Mouse (Mus musculus): ENCODE measurements around the gene Ccdc142.

Ccdc142 gene

GRCm38 (mm10) chr6:83138056-83138455 lies 36.7 kb downstream of the Ccdc142 start:
- DNase-seq (ENCODE audit: low spot score in 2 of 2), result no peak

- no peak for DNase-seq (ENCODE audit: low spot score in 2 of 2)
Observed at GRCm38 (mm10) chr6:83140044-83140443, 38.6 kb downstream of the Ccdc142 start.

- no peak for DNase-seq (ENCODE audit: low spot score in 2 of 2)
Observed at GRCm38 (mm10) chr6:83141636-83142035, 40.2 kb downstream of the Ccdc142 start.

GRCm38 (mm10) chr6:83142211-83142731 lies 40.9 kb downstream of the Ccdc142 start:
- no peak for DNase-seq (ENCODE audit: low spot score in 2 of 2)

GRCm38 (mm10) chr6:83142886-83143285 lies 41.5 kb downstream of the Ccdc142 start:
- peak in 1 of 2 experiments; percentile 46 for DNase-seq (ENCODE audit: low spot score in 2 of 2)

DNA sequence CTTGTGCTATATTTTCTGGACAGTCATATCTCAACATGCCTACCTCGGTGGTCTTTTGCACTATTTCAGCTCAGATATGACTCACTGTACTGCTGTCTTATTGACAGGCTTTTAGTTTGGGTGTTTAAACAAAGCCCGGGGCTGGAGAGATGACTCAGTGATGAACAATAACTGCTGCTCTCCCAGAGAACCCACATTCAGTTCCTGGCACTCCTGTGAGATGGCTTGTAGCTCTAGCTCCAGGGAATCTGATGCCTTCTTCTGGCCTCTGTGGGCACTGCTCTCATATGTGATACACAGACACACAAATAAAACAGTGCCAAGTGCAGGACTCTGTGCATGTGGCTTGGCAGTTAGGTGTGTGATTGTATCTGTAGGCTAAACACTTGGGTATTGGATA lies 43.8 kb downstream of the Ccdc142 start:
- DNase-seq (ENCODE audit: low spot score in 2 of 2), result no peak

GRCm38 (mm10) chr6:83145805-83146204 lies 44.4 kb downstream of the Ccdc142 start:
- no peak for DNase-seq (ENCODE audit: low spot score in 2 of 2)

DNA sequence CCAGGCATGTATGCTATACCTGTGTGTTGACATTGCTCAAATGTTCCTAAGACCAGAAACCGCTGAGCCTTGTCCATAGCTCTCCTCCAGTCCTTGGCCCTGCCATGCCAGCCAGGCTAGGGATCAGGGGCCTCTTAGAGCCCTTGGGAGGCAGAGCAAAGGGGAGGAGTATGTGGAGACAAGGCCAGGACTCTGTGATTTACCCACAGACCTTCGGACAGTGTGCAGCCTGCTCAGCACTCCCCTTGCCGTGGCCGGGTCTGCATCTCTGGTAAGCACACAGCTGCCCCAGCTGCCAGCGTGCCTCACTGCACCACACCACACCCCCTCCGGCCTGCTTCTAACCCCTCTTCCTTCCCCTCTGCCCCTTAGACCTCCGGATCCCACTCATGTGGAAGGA lies 45.9 kb downstream of the Ccdc142 start:
- no peak for DNase-seq (ENCODE audit: low spot score in 2 of 2)

DNA sequence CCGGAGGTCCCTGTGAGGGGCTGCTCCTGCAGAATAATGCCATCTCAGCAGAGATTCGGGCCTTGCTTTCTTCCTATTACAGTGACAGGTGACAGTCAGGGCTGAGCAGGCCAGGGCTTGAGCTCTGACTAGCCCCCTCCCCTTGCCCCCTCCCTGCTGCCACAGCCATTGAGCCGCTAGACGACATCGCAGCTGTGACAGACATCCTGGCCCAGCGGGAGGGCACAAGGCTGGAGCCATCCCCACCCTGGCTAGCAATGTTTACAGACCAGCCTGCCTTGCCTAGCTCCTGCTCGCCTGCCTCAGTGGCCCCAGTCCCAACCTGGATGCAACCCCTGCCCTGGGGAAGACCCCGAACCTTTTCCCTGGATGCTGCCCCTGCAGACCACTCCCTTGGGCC lies 50.3 kb downstream of the Ccdc142 start:
- no peak for DNase-seq (ENCODE audit: low spot score in 2 of 2)

- DNase-seq (ENCODE audit: low spot score in 2 of 2), result no peak
Observed at GRCm38 (mm10) chr6:83153038-83153437, 51.6 kb downstream of the Ccdc142 start.

GRCm38 (mm10) chr6:83153485-83153884 lies 52.1 kb downstream of the Ccdc142 start:
- no peak for DNase-seq (ENCODE audit: low spot score in 2 of 2)

DNA sequence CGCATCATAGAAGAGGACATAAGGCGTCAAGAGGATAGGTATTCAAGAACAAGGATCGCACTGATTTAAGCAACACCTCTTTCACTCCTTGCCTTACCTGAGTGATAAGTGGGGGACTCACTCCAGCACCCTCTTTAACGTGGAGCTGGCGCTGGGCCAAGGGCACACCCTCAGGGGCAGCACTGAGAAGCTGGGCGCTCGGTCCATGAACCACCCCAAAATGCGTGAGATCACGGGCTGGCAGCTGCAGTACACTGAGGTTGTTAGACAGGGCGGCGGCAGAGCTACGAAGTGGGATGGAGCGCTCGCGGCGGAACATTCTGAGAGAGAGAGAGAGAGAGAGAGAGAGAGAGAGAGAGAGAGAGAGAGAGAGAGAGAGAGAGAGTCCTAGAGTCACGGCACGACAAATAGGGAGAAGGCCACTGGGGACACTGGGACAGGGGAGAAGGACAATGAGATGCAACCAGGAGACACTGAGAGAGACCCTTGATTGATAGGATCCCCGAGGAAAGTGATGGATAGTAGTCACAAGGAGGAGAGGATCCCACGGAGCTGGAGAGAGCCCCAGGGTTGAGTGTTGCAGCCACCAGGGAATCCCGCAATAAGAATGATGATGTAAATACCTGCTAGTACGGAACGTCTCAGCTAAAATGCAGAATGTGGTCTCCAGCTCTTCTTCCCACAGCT lies 54.3 kb downstream of the Ccdc142 start:
- DNase-seq (ENCODE audit: low spot score in 2 of 2), result no peak

- DNase-seq (ENCODE audit: low spot score in 2 of 2), result peak in 1 of 2 experiments; percentile 44
Observed at GRCm38 (mm10) chr6:83156259-83156684, 54.9 kb downstream of the Ccdc142 start, which contains the start of the genes Wdr54 and 1700003E16Rik. Gene Wdr54, minus strand, starts transcription at chr6:83156397. Gene 1700003E16Rik, plus strand, starts transcription at chr6:83156404.
